Mouse (Mus musculus) bone marrow macrophage, adult 2 months (primary cell): ENCODE data around the gene Mrps35. TPM values are rescaled to one million over a fixed set of nuclear protein-coding genes. Genes with fewer than 3 reads are reported as not detected.

Experiments
- H3K27ac ChIP-seq: 2 replicates; pipeline ENCODE4 v1.5.1; 2012; ENCODE audit warnings: low read depth, low read length; ENCODE audit not compliant: insufficient read depth
- H3K4me1 ChIP-seq: 2 replicates; pipeline ENCODE4 v1.6.1; 2012; ENCODE audit warnings: low read length; ENCODE audit not compliant: control insufficient read depth, insufficient read depth
- H3K4me3 ChIP-seq: 2 replicates; pipeline ENCODE4 v1.5.1; 2012; ENCODE audit warnings: mild to moderate bottlenecking, low read length, moderate library complexity; ENCODE audit not compliant: insufficient read depth
- CTCF ChIP-seq: IDR thresholded peaks from 2 replicates; pipeline ENCODE4 v1.5.1; 2012; ENCODE audit warnings: low read depth, mild to moderate bottlenecking, low read length, moderate library complexity
- POLR2A ChIP-seq: IDR thresholded peaks from 2 replicates; pipeline ENCODE4 v1.6.1; 2012; ENCODE audit warnings: mild to moderate bottlenecking, low read depth, low read length, borderline replicate concordance
- polyA plus RNA-seq: library from polyadenylated mRNA; stranded (reverse); fragments of >200 nt; gene quantifications from 2 replicates; pipeline ENCODE4 v1.2.4, GENCODE M21; 2012; ENCODE audit not compliant: missing spikeins, insufficient read depth, insufficient read length

The Mrps35 gene
- polyA plus RNA-seq, 1 experiment: 43.3 TPM

- no peak for TF ChIP-seq POLR2A
- no peak for TF ChIP-seq CTCF
- Histone ChIP-seq H3K4me3 (no peak overlapping the region), H3K4me1 (peaks cover 28% of the 10 kb centered on the region), H3K27ac (no peak overlapping the region)
Observed at GRCm38 (mm10) chr6:147094771-147095170, 52.2 kb downstream of the Mrps35 start.

- Histone ChIP-seq H3K4me1 (peaks cover 26% of the 10 kb centered on the region), H3K4me3 (no peak overlapping the region), H3K27ac (no peak overlapping the region)
- TF ChIP-seq CTCF: no peak
- no peak for TF ChIP-seq POLR2A
Observed at GRCm38 (mm10) chr6:147096109-147096508, 53.5 kb downstream of the Mrps35 start.

GRCm38 (mm10) chr6:147096934-147097333 is 54.4 kb downstream of the Mrps35 start:
- TF ChIP-seq CTCF (no peak), POLR2A (no peak)
- H3K4me3 ChIP-seq: no peak overlapping the region
- no peak overlapping the region for H3K27ac ChIP-seq
- peaks cover 26% of the 10 kb centered on the region for H3K4me1 ChIP-seq

- H3K4me1 ChIP-seq: peaks cover 26% of the 10 kb centered on the region
- TF ChIP-seq CTCF: no peak
- TF ChIP-seq POLR2A: no peak
- no peak overlapping the region for H3K4me3 ChIP-seq
- H3K27ac ChIP-seq: no peak overlapping the region
Observed at GRCm38 (mm10) chr6:147097346-147097929, 54.9 kb downstream of the Mrps35 start.

GRCm38 (mm10) chr6:147099458-147100277 is 57.1 kb downstream of the Mrps35 start:
- Histone ChIP-seq H3K4me3 (no peak overlapping the region), H3K27ac (no peak overlapping the region), H3K4me1 (peaks cover 11% of the 10 kb centered on the region)

GRCm38 (mm10) chr6:147102293-147102692 is 59.7 kb downstream of the Mrps35 start:
- H3K27ac ChIP-seq: no peak overlapping the region
- TF ChIP-seq POLR2A (no peak), CTCF (no peak)
- H3K4me3 ChIP-seq: no peak overlapping the region
- peaks cover 10% of the 10 kb centered on the region for H3K4me1 ChIP-seq

More at GRCm38 (mm10) chr6:147099458-147100277, 57.1 kb downstream of the Mrps35 start:
- TF ChIP-seq CTCF (no peak), POLR2A (no peak)

GRCm38 (mm10) chr6:147105529-147105928 is 63.0 kb downstream of the Mrps35 start:
- TF ChIP-seq POLR2A: no peak
- no peak for TF ChIP-seq CTCF
- Histone ChIP-seq H3K27ac (no peak overlapping the region), H3K4me1 (no peaks in the 10 kb centered on the region), H3K4me3 (no peak overlapping the region)

- TF ChIP-seq POLR2A (no peak), CTCF (no peak)
- Histone ChIP-seq H3K4me3 (no peak overlapping the region), H3K27ac (no peak overlapping the region), H3K4me1 (no peaks in the 10 kb centered on the region)
Observed at GRCm38 (mm10) chr6:147106716-147107115, 64.2 kb downstream of the Mrps35 start.

- H3K27ac ChIP-seq: no peak overlapping the region
- TF ChIP-seq CTCF: no peak
- no peak for TF ChIP-seq POLR2A
- no peaks in the 10 kb centered on the region for H3K4me1 ChIP-seq
- no peak overlapping the region for H3K4me3 ChIP-seq
Observed at GRCm38 (mm10) chr6:147109283-147109682, 66.7 kb downstream of the Mrps35 start.

GRCm38 (mm10) chr6:147116579-147116978 is 74.0 kb downstream of the Mrps35 start:
- Histone ChIP-seq H3K27ac (no peak overlapping the region), H3K4me1 (no peaks in the 10 kb centered on the region; the same call in 1 of the 2 replicates), H3K4me3 (no peak overlapping the region)
- TF ChIP-seq CTCF: peak; percentile 52; the same call in 1 of the 2 replicates
- TF ChIP-seq POLR2A: no peak

- Histone ChIP-seq H3K27ac (no peak overlapping the region), H3K4me3 (no peak overlapping the region), H3K4me1 (no peaks in the 10 kb centered on the region; the same call in 1 of the 2 replicates)
- TF ChIP-seq POLR2A (no peak), CTCF (no peak)
Observed at GRCm38 (mm10) chr6:147117764-147118163, 75.2 kb downstream of the Mrps35 start.
